Mouse (Mus musculus) yolk sac, embryonic 10.5 days (tissue): ENCODE results near the gene Aatk.

Source experiments
- DNase-seq: peaks from one replicate; pipeline ENCODE4 v3.0.0-alpha.2; 2017; ENCODE audit warnings: low spot score

The Aatk gene

GRCm38 (mm10) chr11:120052274-120052673 lies 5.3 kb upstream of the Aatk start:
- no peak for DNase-seq

- no peak for DNase-seq
Measured at GRCm38 (mm10) chr11:120051124-120051811, 4.3 kb upstream of the Aatk start.

GRCm38 (mm10) chr11:120049067-120049466 lies 2.1 kb upstream of the Aatk start:
- DNase-seq = no peak

GRCm38 (mm10) chr11:120048252-120048556 lies 1.2 kb upstream of the Aatk start:
- DNase-seq = no peak

GRCm38 (mm10) chr11:120047531-120048251 lies 724 bp upstream of the Aatk start:
- DNase-seq = no peak

GRCm38 (mm10) chr11:120045839-120046552 lies 971 bp downstream of the Aatk start:
- no peak for DNase-seq

- DNase-seq = no peak
Measured at GRCm38 (mm10) chr11:120045341-120045740, 1.6 kb downstream of the Aatk start.

GRCm38 (mm10) chr11:120042141-120042838 lies 4.7 kb downstream of the Aatk start:
- no peak for DNase-seq

GRCm38 (mm10) chr11:120041191-120042123 lies 5.5 kb downstream of the Aatk start:
- peak; percentile 73 for DNase-seq

GRCm38 (mm10) chr11:120040440-120040839 lies 6.5 kb downstream of the Aatk start:
- no peak for DNase-seq

GRCm38 (mm10) chr11:120039581-120039980 lies 7.4 kb downstream of the Aatk start:
- DNase-seq = no peak

GRCm38 (mm10) chr11:120034762-120035161 lies 12.2 kb downstream of the Aatk start:
- no peak for DNase-seq

GRCm38 (mm10) chr11:120034306-120034705 lies 12.7 kb downstream of the Aatk start:
- DNase-seq = no peak

GRCm38 (mm10) chr11:120033473-120033872 lies 13.5 kb downstream of the Aatk start:
- no peak for DNase-seq

- DNase-seq = no peak
Measured at GRCm38 (mm10) chr11:120032052-120032451, 14.9 kb downstream of the Aatk start.

GRCm38 (mm10) chr11:120030145-120030901 lies 16.6 kb downstream of the Aatk start:
- DNase-seq = peak; percentile 51

GRCm38 (mm10) chr11:120029431-120030144 lies 17.4 kb downstream of the Aatk start:
- peak; percentile 87 for DNase-seq

- peak; percentile 82 for DNase-seq
Measured at GRCm38 (mm10) chr11:120028319-120029092, 18.5 kb downstream of the Aatk start.

- DNase-seq = no peak
Measured at GRCm38 (mm10) chr11:120026941-120027340, 20.0 kb downstream of the Aatk start.
